Mouse (Mus musculus) lung, embryonic 16.5 days (tissue): ENCODE results near the gene Shank1. TPM values are rescaled to one million over a fixed set of nuclear protein-coding genes. Genes with fewer than 3 reads are reported as not detected.

Source experiments
- ATAC-seq: fragments of 200-750 bp; cut with Nextera tagmentation; 2 replicates; pipeline ENCODE4 v1.8.0; 2017; ENCODE audit warnings: low read depth, mild to moderate bottlenecking, moderate library complexity
- H3K27ac ChIP-seq: fragments of 300-500 bp; sonication (generic); 2 replicates; pipeline ENCODE4 v1.5.1; 2014; ENCODE audit warnings: mild to moderate bottlenecking, control low read depth, low read length
- H3K27me3 ChIP-seq: fragments of 300-500 bp; sonication (generic); 2 replicates; pipeline ENCODE4 v1.6.1; 2014; ENCODE audit warnings: low read depth, low read length, mixed read lengths; ENCODE audit not compliant: control insufficient read depth, insufficient read depth
- H3K36me3 ChIP-seq: fragments of 300-500 bp; sonication (generic); 2 replicates; pipeline ENCODE4 v1.6.1; 2014; ENCODE audit warnings: low read length; ENCODE audit not compliant: control insufficient read depth, insufficient read depth
- H3K4me1 ChIP-seq: fragments of 300-500 bp; sonication (generic); replicated peaks from 2 replicates; pipeline ENCODE4 v1.6.1; 2014; ENCODE audit warnings: low read length, mixed read lengths; ENCODE audit not compliant: control insufficient read depth, insufficient read depth
- H3K4me2 ChIP-seq: fragments of 300-500 bp; sonication (generic); 2 replicates; pipeline ENCODE4 v1.6.1; 2014; ENCODE audit warnings: low read depth, low read length, control low read depth
- H3K4me3 ChIP-seq: fragments of 300-500 bp; sonication (generic); 2 replicates; pipeline ENCODE4 v1.5.1; 2014; ENCODE audit warnings: mild to moderate bottlenecking, low read length, control low read depth
- H3K9ac ChIP-seq: fragments of 300-500 bp; sonication (generic); 2 replicates; pipeline ENCODE4 v1.6.1; 2014; ENCODE audit warnings: low read length, control low read depth
- H3K9me3 ChIP-seq: fragments of 300-500 bp; sonication (generic); 2 replicates; pipeline ENCODE4 v1.6.1; 2016; ENCODE audit warnings: low read length; ENCODE audit not compliant: control insufficient read depth
- WGBS: fragments of 180-500 bp; shearing (Covaris S2); extraction: QIAGEN DNeasy Blood & Tissue Kit; methylation state at CpG from one replicate; pipeline ENCODE4 v1.1.7; 2014; 5-methylcytosine and 5-hydroxymethylcytosine counted together
- polyA plus RNA-seq: library from polyadenylated mRNA; unstranded; fragments of >200 nt; fragmentation: Nextera tagmentation; extraction: Ambion mirVana; gene quantifications from 2 replicates; pipeline ENCODE4 v1.2.1, GENCODE M21; 2015

Shank1 gene
- polyA plus RNA-seq, 1 experiment from 2014 or later = 1.1 TPM

DNA sequence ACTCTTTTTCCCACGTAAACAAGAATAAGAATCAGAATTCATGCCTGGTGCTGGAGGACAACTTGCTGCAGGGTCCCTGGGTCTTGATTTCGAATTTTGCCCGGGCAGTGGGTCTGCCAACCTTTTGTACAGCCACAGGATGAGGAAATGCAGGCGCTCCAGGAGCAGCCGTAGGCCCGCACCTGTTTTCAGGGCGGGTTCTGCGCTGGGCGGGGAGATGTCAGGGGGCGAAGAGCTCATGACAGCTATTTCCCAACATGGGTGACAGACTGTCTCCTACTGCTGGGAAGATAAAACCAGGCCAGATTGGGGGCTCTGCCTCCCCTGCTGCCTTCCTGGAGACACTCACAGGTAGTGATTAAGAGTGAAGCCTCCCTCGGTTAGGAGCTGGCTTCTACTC, 36.0 kb upstream of the Shank1 start:
- WGBS = 25% methylated on average over 11 of the region's 11 CpGs

DNA sequence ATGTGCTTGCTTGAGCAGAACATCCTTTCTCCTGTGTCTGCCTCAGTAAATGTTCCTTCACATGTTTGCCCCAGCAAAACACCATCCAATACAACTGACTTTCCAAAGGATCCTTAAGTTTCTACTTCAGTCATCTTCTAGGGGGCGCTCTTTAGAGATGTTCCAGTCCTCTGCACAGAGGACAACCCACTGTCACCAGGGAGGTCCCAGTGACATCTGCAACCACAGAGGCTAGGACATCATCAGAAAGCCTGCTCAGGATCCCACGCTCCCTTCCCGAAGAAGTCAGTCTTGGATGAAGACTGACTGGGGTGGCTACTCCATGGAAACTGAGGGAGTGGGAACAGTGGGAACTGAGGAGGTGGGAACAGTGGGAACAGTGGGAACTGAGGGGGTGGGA, 34.5 kb upstream of the Shank1 start:
- H3K4me2 ChIP-seq = no peak overlapping the region
- peaks cover 4% of the 10 kb centered on the region; the same call in 1 of the 2 replicates for H3K27me3 ChIP-seq
- H3K36me3 ChIP-seq = no peaks in the 10 kb centered on the region
- no peak for ATAC-seq
- WGBS = 68% methylated on average over 3 of the region's 3 CpGs
- H3K27ac ChIP-seq = no peak overlapping the region
- no peaks in the 10 kb centered on the region for H3K9me3 ChIP-seq
- no peaks in the 10 kb centered on the region for H3K4me1 ChIP-seq
- no peak overlapping the region for H3K4me3 ChIP-seq
- H3K9ac ChIP-seq = no peak overlapping the region

More for the DNA sequence above, 36.0 kb upstream of the Shank1 start:
- Histone ChIP-seq H3K27me3 (peaks cover 4% of the 10 kb centered on the region; the same call in 1 of the 2 replicates), H3K4me2 (no peak overlapping the region), H3K36me3 (no peaks in the 10 kb centered on the region), H3K27ac (no peak overlapping the region), H3K4me1 (no peaks in the 10 kb centered on the region), H3K4me3 (no peak overlapping the region), H3K9ac (no peak overlapping the region), H3K9me3 (no peaks in the 10 kb centered on the region)
- no peak for ATAC-seq

DNA sequence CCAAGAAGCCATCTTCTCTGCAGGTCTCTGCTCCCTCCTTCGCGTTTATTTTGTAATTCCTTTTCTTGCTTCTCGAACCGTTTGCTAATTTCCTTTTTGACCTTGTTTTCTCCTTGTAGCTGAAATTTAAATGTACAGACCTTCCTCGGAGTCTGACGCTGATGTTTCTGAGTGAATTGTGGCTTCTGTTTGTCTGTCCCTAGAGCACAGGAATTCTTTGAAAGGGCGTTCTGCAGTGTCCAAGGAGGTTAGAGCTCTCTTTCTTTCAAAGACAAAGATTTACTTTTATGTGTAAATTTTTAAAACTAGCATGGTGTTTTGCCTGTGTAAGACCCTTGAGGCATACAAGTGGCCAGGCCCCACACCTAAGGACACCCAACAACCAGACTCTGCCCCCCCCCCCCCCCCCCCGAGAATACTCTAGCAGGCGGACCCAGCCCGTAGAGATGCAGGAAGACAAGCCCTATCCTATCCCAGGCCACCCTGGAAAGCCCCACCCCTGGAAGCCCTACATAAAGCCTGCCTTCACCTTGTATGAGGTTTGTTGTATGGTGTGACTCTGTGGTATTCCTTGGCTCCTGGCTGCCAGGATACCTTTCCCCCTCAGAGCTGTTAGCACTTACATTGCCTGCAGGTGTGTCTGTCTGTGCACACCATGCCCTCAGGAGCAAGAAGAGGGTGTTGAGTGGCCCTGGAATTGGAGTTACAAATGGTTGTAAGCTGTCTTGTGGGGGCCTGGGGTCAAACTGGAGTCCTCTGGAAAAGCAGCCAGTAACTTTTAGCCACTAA, 33.4 kb upstream of the Shank1 start:
- Histone ChIP-seq H3K27me3 (peaks cover 4% of the 10 kb centered on the region; the same call in 1 of the 2 replicates), H3K4me3 (no peak overlapping the region), H3K4me1 (no peaks in the 10 kb centered on the region), H3K27ac (no peak overlapping the region), H3K9me3 (no peaks in the 10 kb centered on the region), H3K36me3 (no peaks in the 10 kb centered on the region), H3K4me2 (no peak overlapping the region), H3K9ac (no peak overlapping the region)
- WGBS = 68% methylated on average over 8 of the region's 10 CpGs
- ATAC-seq = no peak

DNA sequence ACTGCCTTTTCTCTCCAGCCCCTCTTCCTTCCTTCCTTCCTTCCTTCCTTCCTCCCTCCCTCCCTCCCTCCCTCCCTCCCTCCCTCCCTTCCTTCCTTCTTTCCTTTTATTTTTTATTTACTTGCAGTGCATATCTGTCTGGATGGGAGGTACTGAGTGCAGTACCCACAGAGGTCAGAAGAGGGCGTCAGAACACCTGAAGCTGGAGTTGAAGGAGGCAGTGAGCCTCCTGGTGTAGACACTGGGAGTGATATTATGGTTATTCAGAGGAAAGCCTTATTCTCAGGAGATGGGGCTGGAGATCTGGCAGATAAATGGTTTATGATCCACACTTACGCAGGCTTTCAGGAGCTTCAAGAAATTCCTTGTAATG, 32.8 kb upstream of the Shank1 start:
- WGBS = 45% methylated on average over 2 of the region's 2 CpGs
- Histone ChIP-seq H3K4me2 (no peak overlapping the region), H3K4me1 (no peaks in the 10 kb centered on the region), H3K36me3 (no peaks in the 10 kb centered on the region), H3K27ac (no peak overlapping the region), H3K9ac (no peak overlapping the region), H3K9me3 (no peaks in the 10 kb centered on the region), H3K4me3 (no peak overlapping the region), H3K27me3 (peaks cover 4% of the 10 kb centered on the region; the same call in 1 of the 2 replicates)
- no peak for ATAC-seq

DNA sequence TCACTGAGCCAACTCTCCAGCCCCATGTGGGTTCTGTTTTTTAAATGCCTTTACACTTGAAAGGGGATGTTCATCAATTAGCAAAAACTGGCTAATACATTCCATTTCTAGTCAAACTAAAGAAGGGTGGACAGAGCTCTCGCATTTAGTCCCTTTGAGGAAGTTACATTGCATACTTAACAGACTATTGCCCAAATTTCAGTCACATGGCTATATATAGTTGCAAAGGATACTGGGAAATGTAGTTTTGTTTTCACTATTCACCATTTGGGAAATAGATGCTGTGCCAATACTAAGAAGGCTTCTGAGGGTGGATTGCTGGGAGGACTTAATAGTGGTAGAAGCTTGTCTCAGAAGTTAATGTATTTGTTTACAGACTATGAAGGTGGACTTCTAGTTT, 29.1 kb upstream of the Shank1 start:
- Histone ChIP-seq H3K9me3 (no peaks in the 10 kb centered on the region), H3K27me3 (no peaks in the 10 kb centered on the region), H3K4me2 (no peak overlapping the region), H3K27ac (no peak overlapping the region), H3K9ac (no peak overlapping the region), H3K4me3 (no peak overlapping the region), H3K4me1 (no peaks in the 10 kb centered on the region), H3K36me3 (no peaks in the 10 kb centered on the region)
- WGBS = 45% methylated on average over 1 of the region's 1 CpGs
- ATAC-seq = no peak

DNA sequence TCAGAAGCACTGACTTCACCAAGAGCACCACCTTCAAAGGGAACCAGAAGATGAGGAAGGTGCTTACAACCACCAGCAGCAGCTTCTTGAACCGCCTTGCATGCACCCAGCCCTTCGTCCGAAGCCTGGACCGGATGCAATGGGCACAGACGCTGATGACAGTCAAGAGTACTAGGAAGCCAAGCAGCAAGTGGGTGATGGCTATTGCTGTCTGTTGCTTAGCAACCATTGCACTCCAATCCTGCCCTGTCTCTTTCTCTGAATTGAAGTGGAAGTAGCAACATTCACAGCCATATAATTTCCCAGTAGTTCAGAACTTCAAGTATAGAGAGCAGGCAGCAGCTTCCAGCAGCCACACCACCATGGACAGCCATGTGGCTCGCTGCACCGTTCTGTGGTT, 28.5 kb upstream of the Shank1 start:
- Histone ChIP-seq H3K36me3 (no peaks in the 10 kb centered on the region), H3K9me3 (no peaks in the 10 kb centered on the region; the same call in 1 of the 2 replicates), H3K9ac (no peak overlapping the region), H3K4me3 (no peak overlapping the region), H3K27ac (no peak overlapping the region), H3K4me1 (no peaks in the 10 kb centered on the region), H3K4me2 (no peak overlapping the region), H3K27me3 (no peaks in the 10 kb centered on the region)
- 66% methylated on average over 7 of the region's 7 CpGs for WGBS
- ATAC-seq = no peak

DNA sequence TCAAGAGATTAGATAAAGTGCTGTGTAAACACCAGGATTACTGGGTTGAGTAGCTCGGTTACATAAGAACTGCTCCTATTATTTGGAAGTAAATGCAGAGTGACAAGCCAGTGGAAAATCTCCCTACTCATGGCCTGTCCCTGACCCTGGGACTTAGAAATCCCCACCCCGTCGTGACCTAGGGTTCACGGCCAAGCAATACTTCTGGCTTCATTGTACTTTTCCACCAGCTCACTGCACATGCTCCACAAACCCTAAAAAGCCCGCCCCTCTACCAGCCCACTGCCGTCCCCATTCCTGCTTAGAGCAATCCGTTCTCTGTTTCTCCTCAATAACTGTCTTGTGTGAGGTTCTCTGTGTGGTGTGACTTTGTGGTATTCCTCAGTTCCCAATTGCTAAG, 22.3 kb upstream of the Shank1 start:
- Histone ChIP-seq H3K4me1 (no peaks in the 10 kb centered on the region), H3K9ac (no peak overlapping the region), H3K27ac (no peak overlapping the region), H3K4me2 (no peak overlapping the region), H3K4me3 (no peak overlapping the region), H3K36me3 (no peaks in the 10 kb centered on the region), H3K9me3 (no peaks in the 10 kb centered on the region; the same call in 1 of the 2 replicates), H3K27me3 (no peaks in the 10 kb centered on the region)
- WGBS = 45% methylated on average over 7 of the region's 7 CpGs
- ATAC-seq = no peak

DNA sequence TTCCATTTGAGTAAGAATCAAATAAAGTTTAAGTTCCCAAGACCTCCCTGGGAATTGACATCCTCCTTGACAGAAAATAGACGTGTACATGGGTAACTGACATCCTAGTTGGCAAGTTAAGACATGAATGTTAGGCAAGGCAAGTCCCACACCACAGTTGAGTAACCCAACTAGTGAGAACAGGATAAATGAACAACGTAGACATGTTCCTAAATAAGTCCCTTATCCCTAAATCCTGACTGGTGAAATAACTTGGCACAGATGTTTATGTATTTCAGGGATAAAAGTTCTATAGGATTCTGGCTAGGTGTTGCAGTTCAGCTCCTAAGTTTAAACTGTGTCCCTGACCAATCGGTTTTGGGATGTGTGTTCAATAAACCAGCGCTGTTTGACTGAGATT, 19.1 kb upstream of the Shank1 start:
- Histone ChIP-seq H3K27me3 (no peaks in the 10 kb centered on the region), H3K9ac (no peak overlapping the region), H3K4me3 (no peak overlapping the region), H3K4me2 (no peak overlapping the region), H3K27ac (no peak overlapping the region), H3K4me1 (no peaks in the 10 kb centered on the region), H3K36me3 (no peaks in the 10 kb centered on the region), H3K9me3 (no peaks in the 10 kb centered on the region; the same call in 1 of the 2 replicates)
- WGBS = 68% methylated on average over 4 of the region's 4 CpGs
- ATAC-seq = no peak

DNA sequence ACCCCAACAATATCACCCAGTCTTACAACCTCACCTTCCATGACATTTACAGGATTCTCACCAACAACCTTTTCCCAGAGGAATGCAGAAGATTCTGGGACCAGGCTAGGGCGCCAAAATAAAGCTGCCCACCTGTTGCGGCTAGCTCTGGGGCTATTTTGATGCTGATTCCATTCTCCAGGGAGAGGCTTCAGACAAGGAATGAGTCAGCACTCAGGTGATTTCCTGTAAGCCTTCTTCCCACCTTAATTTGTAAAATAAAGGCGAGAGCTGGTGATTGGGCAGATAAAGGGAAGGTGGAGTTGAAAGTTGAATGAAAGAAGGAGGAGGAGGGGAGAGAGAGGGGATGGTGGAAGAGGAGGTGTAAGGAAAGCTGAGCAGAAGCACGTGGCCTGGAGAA, 18.6 kb upstream of the Shank1 start:
- no peak overlapping the region for H3K4me2 ChIP-seq
- no peak for ATAC-seq
- no peak overlapping the region for H3K27ac ChIP-seq
- no peaks in the 10 kb centered on the region for H3K36me3 ChIP-seq
- H3K4me1 ChIP-seq = no peaks in the 10 kb centered on the region
- H3K4me3 ChIP-seq = no peak overlapping the region
- 52% methylated on average over 4 of the region's 4 CpGs for WGBS
- no peaks in the 10 kb centered on the region; the same call in 1 of the 2 replicates for H3K9me3 ChIP-seq
- H3K9ac ChIP-seq = no peak overlapping the region
- H3K27me3 ChIP-seq = no peaks in the 10 kb centered on the region
